Mouse (Mus musculus) CH12.LX (cell line): ENCODE data around the gene Son. TPM values are rescaled to one million over a fixed set of nuclear protein-coding genes. Genes with fewer than 3 reads are reported as not detected.
A peak's percentile ranks its signal among the peaks of the same experiment; 100 is the strongest.
"Not testable (repeated sequence)": the region's sequence is repeated elsewhere in the genome, so short reads cannot be mapped to it uniquely, and the experiment has no call there.

Source experiments
- DNase-seq: peaks from one replicate; pipeline ENCODE4 v3.0.0-alpha.2; 2013; ENCODE audit errors: extremely low read depth
- H3K27ac ChIP-seq: 2 replicates; pipeline ENCODE4 v1.5.1; 2012; ENCODE audit warnings: low read depth, mild to moderate bottlenecking, control low read depth, moderate library complexity; ENCODE audit not compliant: insufficient read depth
- H3K27me3 ChIP-seq: replicated peaks from 2 replicates; pipeline ENCODE3; 2012; ENCODE audit warnings: inconsistent platforms
- H3K36me3 ChIP-seq, 2 experiments: replicated peaks in 1 of 2; 2 replicates each; pipeline versions ENCODE3 to v1.6.1; 2012; ENCODE audit warnings: inconsistent platforms in 1 of 2, low read length in 1 of 2, mild to moderate bottlenecking in 1 of 2, mixed read lengths in 1 of 2, moderate library complexity in 1 of 2; ENCODE audit not compliant: control insufficient read depth in 1 of 2, insufficient read depth in 1 of 2
- H3K4me1 ChIP-seq, 2 experiments: 2 replicates each; pipeline ENCODE4 v1.6.1; 2012; ENCODE audit warnings: inconsistent platforms in 1 of 2, moderate library complexity in 1 of 2; ENCODE audit not compliant: insufficient read depth in 2 of 2, control insufficient read depth in 1 of 2
- H3K4me2 ChIP-seq: 2 replicates; pipeline ENCODE4 v1.6.1; 2012; ENCODE audit warnings: low read depth, mild to moderate bottlenecking, control low read depth; ENCODE audit not compliant: poor library complexity, insufficient read depth, severe bottlenecking
- H3K4me3 ChIP-seq, 3 experiments: fragments of 150-350 bp in 1 of 3; sonication (generic) in 1 of 3; replicated peaks in 1 of 3; 2 replicates each; pipeline versions ENCODE3 to v1.5.1; 2011 to 2012; ENCODE audit warnings: low read depth in 2 of 3, low read length in 2 of 3, mild to moderate bottlenecking in 2 of 3, moderate library complexity in 2 of 3, control low read depth in 1 of 3, improper control_type of control experiment in 1 of 3, inconsistent platforms in 1 of 3, mixed read lengths in 1 of 3; ENCODE audit not compliant: poor library complexity in 1 of 3
- H3K79me2 ChIP-seq: replicated peaks from 2 replicates; pipeline ENCODE4 v1.6.1; 2012; ENCODE audit warnings: mild to moderate bottlenecking, moderate library complexity; ENCODE audit not compliant: control insufficient read depth, poor library complexity, insufficient read depth, severe bottlenecking; ENCODE audit errors: extremely low read depth
- H3K9ac ChIP-seq: 2 replicates; pipeline ENCODE4 v1.6.1; 2012; ENCODE audit warnings: low read depth, mild to moderate bottlenecking, control low read depth, moderate library complexity; ENCODE audit not compliant: insufficient read depth
- H3K9me3 ChIP-seq: replicated peaks from 2 replicates; pipeline ENCODE3; 2012; ENCODE audit warnings: low read length, inconsistent platforms, mixed read lengths
- BHLHE40 ChIP-seq: IDR thresholded peaks from 2 replicates; pipeline ENCODE4 v1.6.1; 2011; ENCODE audit warnings: mild to moderate bottlenecking, low read depth, low read length, improper control_type of control experiment
- CHD1 ChIP-seq: IDR thresholded peaks from 2 replicates; pipeline ENCODE4 v1.6.1; 2012; ENCODE audit warnings: low read depth, low read length, improper control_type of control experiment, inconsistent platforms
- CTCF ChIP-seq, 2 experiments: IDR thresholded peaks in 1 of 2; conservative IDR thresholded peaks in 1 of 2; 2 replicates each; pipeline ENCODE4 v1.5.1; 2011 to 2012; ENCODE audit warnings: low read depth in 2 of 2, low read length in 2 of 2, improper control_type of control experiment in 1 of 2, inconsistent platforms in 1 of 2, mild to moderate bottlenecking in 1 of 2, moderate library complexity in 1 of 2
- ELF1 ChIP-seq: IDR thresholded peaks from 2 replicates; pipeline ENCODE4 v1.6.1; 2014; ENCODE audit warnings: low read depth, mild to moderate bottlenecking, inconsistent platforms, low read length, improper control_type of control experiment
- EP300 ChIP-seq: IDR thresholded peaks from 2 replicates; pipeline ENCODE4 v1.6.1; 2011; ENCODE audit warnings: low read length, improper control_type of control experiment
- GABPA ChIP-seq: IDR thresholded peaks from 2 replicates; pipeline ENCODE4 v1.6.1; 2012; ENCODE audit warnings: low read depth, low read length, improper control_type of control experiment, inconsistent platforms; ENCODE audit not compliant: insufficient replicate concordance
- HCFC1 ChIP-seq: IDR thresholded peaks from 2 replicates; pipeline ENCODE4 v1.6.1; 2012; ENCODE audit warnings: low read depth, mild to moderate bottlenecking, inconsistent platforms, low read length, improper control_type of control experiment
- IRF4 ChIP-seq: IDR thresholded peaks from 2 replicates; pipeline ENCODE4 v1.6.1; 2014; ENCODE audit warnings: low read depth, mild to moderate bottlenecking, inconsistent platforms, low read length, improper control_type of control experiment
- JUND ChIP-seq: conservative IDR thresholded peaks from 2 replicates; pipeline ENCODE4 v1.6.1; 2011; ENCODE audit warnings: low read depth, low read length, improper control_type of control experiment
- KAT2A ChIP-seq: IDR thresholded peaks from 2 replicates; pipeline ENCODE4 v1.6.1; 2012; ENCODE audit warnings: low read length, improper control_type of control experiment, inconsistent platforms; ENCODE audit not compliant: insufficient replicate concordance
- MAX ChIP-seq: IDR thresholded peaks from 2 replicates; pipeline ENCODE4 v1.6.1; 2011; ENCODE audit warnings: low read length, improper control_type of control experiment
- MAZ ChIP-seq: IDR thresholded peaks from 2 replicates; pipeline ENCODE4 v1.6.1; 2012; ENCODE audit warnings: low read depth, mild to moderate bottlenecking, inconsistent platforms, low read length, improper control_type of control experiment, moderate library complexity
- MEF2A ChIP-seq: IDR thresholded peaks from 2 replicates; pipeline ENCODE4 v1.6.1; 2014; ENCODE audit warnings: low read depth, mild to moderate bottlenecking, inconsistent platforms, low read length, improper control_type of control experiment, borderline replicate concordance
- MXI1 ChIP-seq: IDR thresholded peaks from 2 replicates; pipeline ENCODE4 v1.6.1; 2011; ENCODE audit warnings: mild to moderate bottlenecking, low read depth, low read length, improper control_type of control experiment
- MYC ChIP-seq: IDR thresholded peaks from 2 replicates; pipeline ENCODE4 v1.6.1; 2011; ENCODE audit warnings: low read depth, mild to moderate bottlenecking, improper control_type of control experiment, low read length
- NELFE ChIP-seq: IDR thresholded peaks from 2 replicates; pipeline ENCODE4 v1.6.1; 2011; ENCODE audit warnings: low read depth, low read length, improper control_type of control experiment
- PAX5 ChIP-seq: IDR thresholded peaks from 2 replicates; pipeline ENCODE4 v1.6.1; 2012; ENCODE audit warnings: low read length, inconsistent platforms, mixed read lengths
- POLR2AphosphoS2 ChIP-seq: IDR thresholded peaks from 2 replicates; pipeline ENCODE4 v1.6.1; 2011; ENCODE audit warnings: low read depth, low read length, improper control_type of control experiment
- RCOR1 ChIP-seq: conservative IDR thresholded peaks from 2 replicates; pipeline ENCODE4 v1.6.1; 2012; ENCODE audit warnings: low read depth, mild to moderate bottlenecking, inconsistent platforms, low read length, improper control_type of control experiment
- SIN3A ChIP-seq: IDR thresholded peaks from 2 replicates; pipeline ENCODE4 v1.6.1; 2012; ENCODE audit warnings: low read length, improper control_type of control experiment, inconsistent platforms
- TBP ChIP-seq: conservative IDR thresholded peaks from 2 replicates; pipeline ENCODE4 v1.6.1; 2011; ENCODE audit warnings: low read depth, low read length, improper control_type of control experiment
- USF1 ChIP-seq: IDR thresholded peaks from 2 replicates; pipeline ENCODE4 v1.6.1; 2014; ENCODE audit warnings: low read depth, mild to moderate bottlenecking, inconsistent platforms, low read length, improper control_type of control experiment
- ZC3H11A ChIP-seq: IDR thresholded peaks from 2 replicates; pipeline ENCODE4 v1.6.1; 2012; ENCODE audit warnings: low read depth, mild to moderate bottlenecking, inconsistent platforms, low read length, improper control_type of control experiment
- dilution Hi-C: fragments of 300-500 bp; cut with MboI; formaldehyde crosslinking; loops from 2 replicates; pipeline ENCODE4 v1.14.3; 2020; ENCODE audit warnings: low sequenced_read_pairs; ENCODE audit not compliant: extremely low pct_unique_long_range_greater_than_20kb, extremely low pct_ligation_motif_present
- in situ Hi-C: fragments of 300-500 bp; cut with MboI; formaldehyde crosslinking; loops from 3 replicates; pipeline ENCODE4 v1.14.3; 2019; ENCODE audit warnings: low sequenced_read_pairs, low pct_ligation_motif_present, low pct_unique_long_range_greater_than_20kb, mixed read lengths
- polyA plus RNA-seq: library from polyadenylated mRNA; unstranded; fragments of >175 nt; gene quantifications from 2 replicates; pipeline ENCODE4 v1.2.1, GENCODE M21; 2012; ENCODE audit warnings: low read depth; ENCODE audit not compliant: insufficient read length
- total RNA-seq, 2 experiments: library from RNA; depleted of rRNA; stranded (reverse); fragments of 300-350 nt in 1 of 2; fragments of >200 nt in 1 of 2; gene quantifications; 2 replicates each; pipeline ENCODE4 v1.2.3; 2012 to 2014

Son gene
- total and polyA plus RNA-seq, 3 experiments: 126 to 271 (median 206) TPM

- peak overlapping the region; percentile 39 for H3K4me2 ChIP-seq
- dilution Hi-C loops (no loop called here), in situ Hi-C loops (no loop called here)
- peaks cover 0 to 30% of the 10 kb centered on the region in 2 experiments; a peak in 2 of 4 replicates for H3K4me1 ChIP-seq
- H3K79me2 ChIP-seq: peaks cover 71% of the 10 kb centered on the region
- no peak for TF ChIP-seq HCFC1
- TF ChIP-seq IRF4: no peak
- peak; percentile 40 for TF ChIP-seq BHLHE40
- no peak for TF ChIP-seq RCOR1
- TF ChIP-seq CHD1: no peak
- TF ChIP-seq, all 38 proteins: peak for 1
- peak; percentile 38 for DNase-seq
- Histone ChIP-seq H3K27me3 (no peaks in the 10 kb centered on the region), H3K27ac (0 out of 2 replicates have a peak overlapping the region, but pooled peaks have one; percentile 3), H3K9me3 (no peaks in the 10 kb centered on the region), H3K36me3 (peaks cover 27 to 46% of the 10 kb centered on the region in 2 experiments), H3K4me3 (peak overlapping the region in 2 of 3 experiments; percentile 15 to 46), H3K9ac (peak overlapping the region; percentile 29)
Measured at GRCm38 (mm10) chr16:91644901-91645300, 2.4 kb upstream of the Son start.

GRCm38 (mm10) chr16:91645420-91645819, 1.9 kb upstream of the Son start:
- peaks cover 0 to 35% of the 10 kb centered on the region in 2 experiments; a peak in 2 of 4 replicates for H3K4me1 ChIP-seq
- 0 out of 2 replicates have a peak overlapping the region, but pooled peaks have one; percentile 35 for H3K4me2 ChIP-seq
- H3K9ac ChIP-seq: peak overlapping the region; percentile 88; the same call in 1 of the 2 replicates
- H3K36me3 ChIP-seq: peaks cover 22 to 45% of the 10 kb centered on the region in 2 experiments
- not testable (repeated sequence) for H3K27ac ChIP-seq
- peak; percentile 59; the same call in 1 of the 2 replicates for TF ChIP-seq MYC
- TF ChIP-seq CTCF (conservative IDR thresholded peaks at IDR 0.05 in 1 of 2, IDR thresholded peaks at IDR 0.05 in 1 of 2; ENCODE audit: low read depth in 2 of 2, low read length in 2 of 2): peak in 1 of 2 experiments; percentile 53; a peak in 2 of 4 replicates
- TF ChIP-seq, all 38 proteins: peak for 2; not testable (repeated sequence) for 36
- peak; percentile 38 for DNase-seq
- in situ Hi-C loops, H3K27me3 ChIP-seq, dilution Hi-C loops, H3K9me3 ChIP-seq: not testable (repeated sequence)
- peaks cover 76% of the 10 kb centered on the region for H3K79me2 ChIP-seq
- peak overlapping the region in 2 of 3 experiments; percentile 69 to 87 for H3K4me3 ChIP-seq

GRCm38 (mm10) chr16:91645995-91646602, 1.2 kb upstream of the Son start:
- Histone ChIP-seq H3K36me3 (peaks cover 21 to 44% of the 10 kb centered on the region in 2 experiments), H3K4me2 (peak overlapping the region; percentile 84), H3K27ac (0 out of 2 replicates have a peak overlapping the region, but pooled peaks have one; percentile 24), H3K9me3 (no peaks in the 10 kb centered on the region), H3K9ac (peak overlapping the region; percentile 88), H3K4me1 (peaks cover 0 to 41% of the 10 kb centered on the region in 2 experiments; a peak in 2 of 4 replicates), H3K79me2 (peaks cover 78% of the 10 kb centered on the region), H3K27me3 (no peaks in the 10 kb centered on the region), H3K4me3 (peak overlapping the region; percentile 69 to 87 (median 74))
- dilution Hi-C loops: no loop called here
- in situ Hi-C loops: no loop called here
- DNase-seq: peak; percentile 84
- TF ChIP-seq MXI1 (peak; percentile 99), USF1 (no peak), MAZ (peak; percentile 66; the same call in 1 of the 2 replicates), EP300 (peak; percentile 25; the same call in 1 of the 2 replicates), MEF2A (no peak), MAX (peak; percentile 97), SIN3A (peak; percentile 98), TBP (no peak), NELFE (0 out of 2 replicates have a peak, but pooled peaks have one; percentile 35), POLR2AphosphoS2 (no peak; the same call in 1 of the 2 replicates), ZC3H11A (no peak), KAT2A (0 out of 2 replicates have a peak, but pooled peaks have one; percentile 25), JUND (0 out of 2 replicates have a peak, but pooled peaks have one; percentile 22), HCFC1 (peak; percentile 60; the same call in 1 of the 2 replicates), ELF1 (peak; percentile 86), PAX5 (no peak), CHD1 (peak; percentile 87), GABPA (no peak)
